Mouse (Mus musculus): ENCODE measurements around the gene Hmcn2. TPM values are rescaled to one million over a fixed set of nuclear protein-coding genes. Genes with fewer than 3 reads are reported as not detected.

Gene Hmcn2
- polyA plus RNA-seq, 1 experiment from 2014 or later, result not detected

DNA sequence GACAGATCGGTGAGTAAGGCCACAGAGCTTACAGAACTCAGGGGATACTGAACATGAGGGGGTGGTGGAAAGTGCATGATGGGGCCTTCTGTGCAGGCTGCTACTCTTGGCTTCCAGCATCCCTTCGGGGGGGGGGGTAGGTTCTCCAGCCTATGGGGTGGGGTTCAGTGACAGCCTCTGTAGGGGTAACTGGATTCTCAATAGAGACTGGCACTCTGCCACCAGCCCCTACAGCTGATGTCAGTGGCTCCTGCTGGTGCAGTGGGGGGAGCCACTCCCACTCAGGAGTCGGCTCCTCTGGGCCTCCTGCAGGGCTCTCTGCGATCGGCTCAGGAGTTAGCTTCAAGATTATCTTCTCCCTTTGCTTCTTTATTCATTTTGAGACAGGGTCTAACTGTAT lies 35.7 kb upstream of the Hmcn2 start:
- no peaks in the 10 kb centered on the region for H3K27me3 ChIP-seq (ENCODE audit: control insufficient read depth, insufficient read depth, low read length)
- ATAC-seq (ENCODE audit: insufficient number of reproducible peaks, low FRiP score, low TSS enrichment, low read depth), result no peak
- no peak overlapping the region for H3K4me3 ChIP-seq (ENCODE audit: low read depth, low read length)
- no peak for DNase-seq (ENCODE audit: low spot score)
- no peak overlapping the region for H3K9ac ChIP-seq (ENCODE audit: low read length)
- no peak overlapping the region for H3K27ac ChIP-seq (replicated peaks; ENCODE audit: low read depth, low read length)
- 85% methylated on average over 5 of the region's 5 CpGs for WGBS
- no peaks in the 10 kb centered on the region for H3K4me1 ChIP-seq (ENCODE audit: control insufficient read depth, insufficient read depth, low read length)
- H3K4me2 ChIP-seq (ENCODE audit: low read depth, severe bottlenecking), result no peak overlapping the region
- no peaks in the 10 kb centered on the region for H3K9me3 ChIP-seq (ENCODE audit: control insufficient read depth, low read length)
- peaks cover 11% of the 10 kb centered on the region; the same call in 1 of the 2 replicates for H3K36me3 ChIP-seq (ENCODE audit: control insufficient read depth, insufficient read depth, low read length)

DNA sequence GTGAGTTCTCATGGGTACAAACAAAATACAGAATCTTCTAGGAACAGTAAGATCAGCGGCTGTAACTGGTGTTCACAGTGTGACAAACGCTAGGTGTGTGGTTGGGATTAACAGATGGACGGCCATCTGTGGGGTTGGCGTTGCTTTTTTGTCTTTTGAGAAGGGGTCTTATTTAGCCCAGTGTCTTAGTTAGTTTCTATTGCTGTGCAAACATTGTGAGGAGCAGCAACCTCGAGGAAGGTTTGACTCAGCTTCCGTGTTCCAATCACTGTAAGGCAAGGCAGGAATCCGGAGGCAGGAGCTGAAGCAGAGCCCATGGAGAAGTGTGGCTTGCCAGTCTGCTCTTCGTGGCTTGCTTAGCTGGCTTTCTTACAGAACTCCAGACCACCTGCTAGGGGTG lies 33.1 kb upstream of the Hmcn2 start:
- Histone ChIP-seq H3K27ac (replicated peaks; ENCODE audit: low read depth, low read length) (peak overlapping the region; percentile 21; the same call in 1 of the 2 replicates), H3K27me3 (ENCODE audit: control insufficient read depth, insufficient read depth, low read length) (no peaks in the 10 kb centered on the region), H3K9me3 (ENCODE audit: control insufficient read depth, low read length) (no peaks in the 10 kb centered on the region), H3K4me3 (ENCODE audit: low read depth, low read length) (no peak overlapping the region), H3K9ac (ENCODE audit: low read length) (no peak overlapping the region), H3K4me1 (ENCODE audit: control insufficient read depth, insufficient read depth, low read length) (no peaks in the 10 kb centered on the region), H3K36me3 (ENCODE audit: control insufficient read depth, insufficient read depth, low read length) (peaks cover 11% of the 10 kb centered on the region; the same call in 1 of the 2 replicates), H3K4me2 (ENCODE audit: low read depth, severe bottlenecking) (no peak overlapping the region)
- WGBS, result 89% methylated on average over 8 of the region's 8 CpGs
- no peak for DNase-seq (ENCODE audit: low spot score)
- ATAC-seq (ENCODE audit: insufficient number of reproducible peaks, low FRiP score, low TSS enrichment, low read depth), result no peak

DNA sequence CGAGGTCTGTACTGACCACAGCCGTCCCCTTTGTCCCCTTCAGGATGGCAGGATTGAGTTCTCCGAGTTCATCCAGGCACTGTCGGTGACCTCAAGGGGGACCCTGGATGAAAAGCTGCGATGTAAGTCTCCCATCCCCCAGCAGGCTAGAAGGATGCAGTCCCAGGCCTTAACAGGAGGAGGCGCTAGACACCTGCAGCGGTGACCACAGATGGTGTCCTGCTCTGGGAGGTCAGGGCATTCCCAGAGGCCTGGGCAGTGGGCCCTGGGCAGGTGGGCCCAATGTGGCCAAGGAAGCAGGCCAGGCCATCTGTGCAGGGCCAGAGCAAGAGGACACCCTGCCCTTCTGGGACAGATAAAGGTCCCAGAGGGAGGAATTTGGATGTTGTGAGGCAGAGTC lies 31.9 kb upstream of the Hmcn2 start:
- no peaks in the 10 kb centered on the region for H3K27me3 ChIP-seq (ENCODE audit: control insufficient read depth, insufficient read depth, low read length)
- ATAC-seq (ENCODE audit: insufficient number of reproducible peaks, low FRiP score, low TSS enrichment, low read depth) (no peak), DNase-seq (ENCODE audit: low spot score) (no peak)
- no peak overlapping the region for H3K9ac ChIP-seq (ENCODE audit: low read length)
- H3K4me3 ChIP-seq (ENCODE audit: low read depth, low read length), result no peak overlapping the region
- H3K9me3 ChIP-seq (ENCODE audit: control insufficient read depth, low read length), result no peaks in the 10 kb centered on the region
- no peak overlapping the region for H3K4me2 ChIP-seq (ENCODE audit: low read depth, severe bottlenecking)
- H3K4me1 ChIP-seq (ENCODE audit: control insufficient read depth, insufficient read depth, low read length), result no peaks in the 10 kb centered on the region
- 62% methylated on average over 7 of the region's 7 CpGs for WGBS
- H3K27ac ChIP-seq (replicated peaks; ENCODE audit: low read depth, low read length), result no peak overlapping the region
- H3K36me3 ChIP-seq (ENCODE audit: control insufficient read depth, insufficient read depth, low read length), result peaks cover 11% of the 10 kb centered on the region; the same call in 1 of the 2 replicates

DNA sequence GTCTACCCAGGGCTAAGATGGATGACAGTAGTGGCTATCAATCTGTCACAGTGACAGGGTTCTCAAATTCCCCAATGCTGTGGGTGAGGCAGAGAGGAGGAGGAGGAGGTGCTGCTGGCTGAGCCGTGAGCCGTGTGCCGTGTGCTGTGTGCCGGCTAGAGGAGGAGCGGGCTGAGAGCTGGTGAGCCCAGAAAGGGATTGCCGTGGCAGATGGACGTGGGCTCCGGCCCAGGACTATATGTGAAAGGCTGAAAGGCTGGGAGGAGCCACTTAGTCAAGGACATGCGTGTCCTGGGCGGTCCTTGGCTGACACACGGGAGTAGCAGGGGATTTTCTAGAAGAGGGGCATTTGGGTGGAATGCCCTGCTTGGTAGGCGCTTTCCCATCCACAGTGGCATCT lies 31.3 kb upstream of the Hmcn2 start:
- Histone ChIP-seq H3K36me3 (ENCODE audit: control insufficient read depth, insufficient read depth, low read length) (peaks cover 11% of the 10 kb centered on the region; the same call in 1 of the 2 replicates), H3K9ac (ENCODE audit: low read length) (no peak overlapping the region), H3K9me3 (ENCODE audit: control insufficient read depth, low read length) (no peaks in the 10 kb centered on the region), H3K27me3 (ENCODE audit: control insufficient read depth, insufficient read depth, low read length) (no peaks in the 10 kb centered on the region), H3K4me1 (ENCODE audit: control insufficient read depth, insufficient read depth, low read length) (no peaks in the 10 kb centered on the region), H3K27ac (replicated peaks; ENCODE audit: low read depth, low read length) (no peak overlapping the region), H3K4me3 (ENCODE audit: low read depth, low read length) (no peak overlapping the region), H3K4me2 (ENCODE audit: low read depth, severe bottlenecking) (no peak overlapping the region)
- no peak for DNase-seq (ENCODE audit: low spot score)
- 94% methylated on average over 12 of the region's 12 CpGs for WGBS
- no peak for ATAC-seq (ENCODE audit: insufficient number of reproducible peaks, low FRiP score, low TSS enrichment, low read depth)

DNA sequence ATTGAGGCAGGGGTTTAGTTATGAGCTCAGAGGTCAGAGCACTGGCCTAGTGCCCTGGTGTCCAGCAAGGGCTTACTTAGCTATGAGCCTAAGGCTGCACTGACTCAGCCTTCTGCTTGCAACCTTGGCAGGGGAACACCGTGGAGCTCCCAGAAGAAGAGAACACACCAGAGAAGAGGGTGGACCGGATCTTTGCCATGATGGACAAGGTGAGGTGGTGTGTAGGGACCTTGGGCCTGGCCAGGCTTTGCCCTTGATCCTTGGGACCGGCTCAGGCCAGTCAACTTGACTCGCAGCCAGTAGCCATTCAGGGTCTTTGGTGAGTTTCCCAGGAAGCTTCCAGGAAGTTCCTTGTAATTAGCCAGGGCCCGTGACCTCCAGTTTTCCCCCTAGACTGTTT lies 29.7 kb upstream of the Hmcn2 start:
- Histone ChIP-seq H3K4me3 (ENCODE audit: low read depth, low read length) (no peak overlapping the region), H3K36me3 (ENCODE audit: control insufficient read depth, insufficient read depth, low read length) (peaks cover 8% of the 10 kb centered on the region; the same call in 1 of the 2 replicates), H3K4me1 (ENCODE audit: control insufficient read depth, insufficient read depth, low read length) (no peaks in the 10 kb centered on the region), H3K27me3 (ENCODE audit: control insufficient read depth, insufficient read depth, low read length) (no peaks in the 10 kb centered on the region), H3K9me3 (ENCODE audit: control insufficient read depth, low read length) (no peaks in the 10 kb centered on the region), H3K9ac (ENCODE audit: low read length) (no peak overlapping the region), H3K4me2 (ENCODE audit: low read depth, severe bottlenecking) (no peak overlapping the region), H3K27ac (replicated peaks; ENCODE audit: low read depth, low read length) (no peak overlapping the region)
- no peak for ATAC-seq (ENCODE audit: insufficient number of reproducible peaks, low FRiP score, low TSS enrichment, low read depth)
- no peak for DNase-seq (ENCODE audit: low spot score)
- 89% methylated on average over 5 of the region's 5 CpGs for WGBS

DNA sequence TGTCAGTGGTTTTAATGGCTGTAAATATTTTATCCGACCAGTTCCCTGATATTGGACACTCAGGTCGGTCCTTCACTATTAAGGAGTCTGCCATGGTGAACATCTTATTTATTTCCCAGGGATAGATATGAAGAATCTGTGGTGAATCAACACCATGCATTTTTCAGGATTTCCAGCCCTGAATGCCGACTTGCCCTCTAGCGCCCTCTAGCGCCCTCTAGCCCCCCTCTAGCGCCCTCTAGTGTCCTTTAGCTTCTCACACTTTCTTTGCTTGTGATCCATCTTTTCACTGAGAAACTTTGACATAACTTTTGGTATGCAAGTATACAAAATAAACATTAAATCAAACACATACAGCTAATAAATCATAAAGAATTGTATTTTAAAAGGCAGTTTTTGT lies 22.8 kb upstream of the Hmcn2 start:
- Histone ChIP-seq H3K4me1 (ENCODE audit: control insufficient read depth, insufficient read depth, low read length) (no peaks in the 10 kb centered on the region), H3K36me3 (ENCODE audit: control insufficient read depth, insufficient read depth, low read length) (no peaks in the 10 kb centered on the region; the same call in none of the 2 replicates), H3K9ac (ENCODE audit: low read length) (no peak overlapping the region), H3K4me3 (ENCODE audit: low read depth, low read length) (no peak overlapping the region), H3K27me3 (ENCODE audit: control insufficient read depth, insufficient read depth, low read length) (no peaks in the 10 kb centered on the region), H3K27ac (replicated peaks; ENCODE audit: low read depth, low read length) (no peak overlapping the region), H3K9me3 (ENCODE audit: control insufficient read depth, low read length) (no peaks in the 10 kb centered on the region), H3K4me2 (ENCODE audit: low read depth, severe bottlenecking) (no peak overlapping the region)
- DNase-seq (ENCODE audit: low spot score) (peak; percentile 77), ATAC-seq (ENCODE audit: insufficient number of reproducible peaks, low FRiP score, low TSS enrichment, low read depth) (no peak)
- 12% methylated on average over 6 of the region's 6 CpGs for WGBS

DNA sequence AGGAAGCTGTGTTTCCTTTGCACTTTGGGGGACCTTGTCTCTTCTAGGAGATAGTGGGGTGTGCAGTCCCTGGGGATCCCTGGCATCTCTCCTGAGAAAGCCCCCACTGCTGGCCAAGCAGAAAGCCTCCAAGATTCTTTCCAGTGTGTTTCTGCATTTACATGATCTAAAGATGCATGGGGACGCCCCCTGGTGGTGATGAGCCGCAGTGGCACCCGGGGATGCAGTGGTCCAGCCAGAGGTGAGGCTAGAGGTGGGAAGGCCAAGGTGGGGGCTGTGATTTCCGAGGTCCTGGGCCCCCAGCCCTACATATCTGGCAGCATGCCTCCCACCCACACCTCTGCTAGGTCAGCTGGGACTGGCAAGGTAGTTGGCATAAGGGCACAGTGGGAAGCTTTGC lies 19.2 kb upstream of the Hmcn2 start:
- Histone ChIP-seq H3K4me2 (ENCODE audit: low read depth, severe bottlenecking) (no peak overlapping the region), H3K27me3 (ENCODE audit: control insufficient read depth, insufficient read depth, low read length) (no peaks in the 10 kb centered on the region), H3K4me3 (ENCODE audit: low read depth, low read length) (no peak overlapping the region), H3K9ac (ENCODE audit: low read length) (no peak overlapping the region), H3K27ac (replicated peaks; ENCODE audit: low read depth, low read length) (no peak overlapping the region), H3K4me1 (ENCODE audit: control insufficient read depth, insufficient read depth, low read length) (no peaks in the 10 kb centered on the region), H3K9me3 (ENCODE audit: control insufficient read depth, low read length) (no peaks in the 10 kb centered on the region), H3K36me3 (ENCODE audit: control insufficient read depth, insufficient read depth, low read length) (no peaks in the 10 kb centered on the region; the same call in 1 of the 2 replicates)
- ATAC-seq (ENCODE audit: insufficient number of reproducible peaks, low FRiP score, low TSS enrichment, low read depth) (no peak), DNase-seq (ENCODE audit: low spot score) (peak; percentile 88)
- WGBS, result 0% methylated on average over 4 of the region's 4 CpGs

DNA sequence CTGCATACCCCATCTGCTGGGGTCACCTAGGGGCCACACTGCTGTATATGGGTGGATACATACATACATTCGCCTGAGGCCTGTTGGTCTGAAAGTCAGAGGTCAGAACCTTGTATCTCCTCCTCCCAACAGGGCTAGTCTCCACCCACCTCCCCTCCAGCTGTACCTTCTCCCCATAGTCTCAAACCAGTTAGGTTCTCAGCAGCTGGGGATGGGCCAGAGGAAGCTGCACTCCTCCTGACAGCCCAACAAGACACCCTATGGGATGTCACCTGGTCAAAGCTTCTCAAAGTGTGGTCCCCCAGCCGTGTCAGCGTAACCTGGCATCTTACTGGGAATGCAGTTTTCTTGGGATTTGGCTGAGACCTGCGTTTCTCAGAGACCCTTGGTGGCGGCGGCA lies 17.8 kb upstream of the Hmcn2 start:
- Histone ChIP-seq H3K27me3 (ENCODE audit: control insufficient read depth, insufficient read depth, low read length) (no peaks in the 10 kb centered on the region), H3K4me3 (ENCODE audit: low read depth, low read length) (no peak overlapping the region), H3K9ac (ENCODE audit: low read length) (no peak overlapping the region), H3K9me3 (ENCODE audit: control insufficient read depth, low read length) (no peaks in the 10 kb centered on the region), H3K4me2 (ENCODE audit: low read depth, severe bottlenecking) (no peak overlapping the region), H3K36me3 (ENCODE audit: control insufficient read depth, insufficient read depth, low read length) (no peaks in the 10 kb centered on the region; the same call in 1 of the 2 replicates), H3K27ac (replicated peaks; ENCODE audit: low read depth, low read length) (no peak overlapping the region), H3K4me1 (ENCODE audit: control insufficient read depth, insufficient read depth, low read length) (no peaks in the 10 kb centered on the region)
- WGBS, result 81% methylated on average over 6 of the region's 6 CpGs
- DNase-seq (ENCODE audit: low spot score), result no peak
- no peak for ATAC-seq (ENCODE audit: insufficient number of reproducible peaks, low FRiP score, low TSS enrichment, low read depth)

DNA sequence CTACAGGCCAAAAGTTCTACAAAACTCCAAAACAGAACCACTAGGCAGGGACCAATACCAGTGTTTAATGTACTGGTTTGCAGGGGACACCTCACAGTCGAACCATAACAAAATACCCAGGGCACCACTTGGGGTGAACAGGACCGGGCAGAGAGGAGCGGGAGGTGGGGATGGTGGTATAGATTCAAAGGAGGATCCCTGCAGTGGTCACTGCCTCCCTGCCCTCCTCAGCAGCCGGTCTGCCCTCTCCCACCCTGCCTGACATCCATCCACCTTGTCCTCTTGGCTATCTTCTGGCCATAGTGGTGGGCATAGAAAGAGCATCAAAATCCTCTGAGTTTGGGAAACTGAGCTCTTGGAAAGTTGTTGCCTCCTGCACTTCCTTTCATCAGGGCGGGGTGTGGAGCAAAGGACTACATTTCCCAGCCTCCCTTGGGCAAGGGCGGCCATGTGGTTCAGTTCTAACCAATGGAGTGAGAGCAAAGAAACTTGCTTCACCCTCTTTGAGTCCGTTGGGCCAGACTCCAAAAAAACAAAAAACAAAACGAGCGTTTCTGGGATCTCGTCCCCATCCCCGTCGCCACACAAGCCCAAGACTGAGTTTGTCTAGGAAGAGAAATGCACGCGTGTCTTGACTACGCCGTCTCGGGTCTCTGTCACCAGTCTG lies 16.5 kb upstream of the Hmcn2 start:
- DNase-seq (ENCODE audit: low spot score) (peak; percentile 76), ATAC-seq (ENCODE audit: insufficient number of reproducible peaks, low FRiP score, low TSS enrichment, low read depth) (peak; percentile 76)
- Histone ChIP-seq H3K9me3 (ENCODE audit: control insufficient read depth, low read length) (no peaks in the 10 kb centered on the region), H3K4me2 (ENCODE audit: low read depth, severe bottlenecking) (peak overlapping the region; percentile 45), H3K27me3 (ENCODE audit: control insufficient read depth, insufficient read depth, low read length) (no peaks in the 10 kb centered on the region), H3K36me3 (ENCODE audit: control insufficient read depth, insufficient read depth, low read length) (no peaks in the 10 kb centered on the region), H3K27ac (replicated peaks; ENCODE audit: low read depth, low read length) (no peak overlapping the region), H3K4me3 (ENCODE audit: low read depth, low read length) (peak overlapping the region; percentile 34), H3K9ac (ENCODE audit: low read length) (peak overlapping the region; percentile 64), H3K4me1 (ENCODE audit: control insufficient read depth, insufficient read depth, low read length) (no peaks in the 10 kb centered on the region)
- 5% methylated on average over 17 of the region's 17 CpGs for WGBS

Measured in limb, embryonic 11.5 days (tissue).